Mouse (Mus musculus) liver, adult 2 months (tissue): Measurements from ENCODE around the gene Gramd1b.

Experiments used
- CTCF ChIP-seq: fragments of 200-500 bp; IDR thresholded peaks from 2 replicates; pipeline ENCODE4 v1.5.1; 2011; ENCODE audit warnings: low read depth, low read length, control low read depth
- POLR2A ChIP-seq: fragments of 200-500 bp; IDR thresholded peaks from 2 replicates; pipeline ENCODE4 v1.6.1; 2011; ENCODE audit warnings: low read length, control low read depth; ENCODE audit not compliant: insufficient read depth; ENCODE audit errors: extremely low read depth

- TF ChIP-seq CTCF (no peak), POLR2A (no peak)
These were observed 122.8 kb downstream of the Gramd1b start for GRCm38 (mm10) chr9:40408415-40408814.
